Mouse (Mus musculus) liver (tissue): ENCODE measurements around the gene Pycr1.

Experiments
- DNase-seq: peaks from one replicate; pipeline ENCODE4 v3.0.0-alpha.2; 2020; ENCODE audit warnings: mixed read lengths

The Pycr1 gene

GRCm38 (mm10) chr11:120625152-120625775 lies 18.3 kb downstream of the Pycr1 start, which contains the start of gene Sirt7:
Sirt7 (minus strand) TSS chr11:120625240.
- DNase-seq = no peak

- DNase-seq = peak; percentile 89
These were observed 18.9 kb downstream of the Pycr1 start for GRCm38 (mm10) chr11:120624680-120625111.

- DNase-seq = peak; percentile 85
These were observed 19.4 kb downstream of the Pycr1 start for GRCm38 (mm10) chr11:120623961-120624679.

- no peak for DNase-seq
These were observed 20.8 kb downstream of the Pycr1 start for GRCm38 (mm10) chr11:120622805-120623204.

- DNase-seq = no peak
These were observed 23.4 kb downstream of the Pycr1 start for GRCm38 (mm10) chr11:120620195-120620594.

- no peak for DNase-seq
These were observed 24.7 kb downstream of the Pycr1 start for GRCm38 (mm10) chr11:120618619-120619535.

- DNase-seq = peak; percentile 97
These were observed 26.0 kb downstream of the Pycr1 start, which contains the start of gene Pcyt2 for GRCm38 (mm10) chr11:120617519-120618112. Pcyt2 (minus strand) TSS chr11:120617936.

GRCm38 (mm10) chr11:120616617-120617294 lies 26.8 kb downstream of the Pycr1 start:
- DNase-seq = peak; percentile 48

GRCm38 (mm10) chr11:120615606-120616203 lies 27.9 kb downstream of the Pycr1 start:
- no peak for DNase-seq

- DNase-seq = no peak
These were observed 28.4 kb downstream of the Pycr1 start for GRCm38 (mm10) chr11:120615167-120615566.

- no peak for DNase-seq
These were observed 29.6 kb downstream of the Pycr1 start for GRCm38 (mm10) chr11:120613976-120614375.

- no peak for DNase-seq
These were observed 30.0 kb downstream of the Pycr1 start for GRCm38 (mm10) chr11:120613481-120613972.

- peak; percentile 80 for DNase-seq
These were observed 30.8 kb downstream of the Pycr1 start for GRCm38 (mm10) chr11:120612763-120613162.

GRCm38 (mm10) chr11:120610477-120611046 lies 33.0 kb downstream of the Pycr1 start:
- DNase-seq = no peak

- peak; percentile 63 for DNase-seq
These were observed 34.3 kb downstream of the Pycr1 start for GRCm38 (mm10) chr11:120609250-120609649.

- DNase-seq = no peak
These were observed 35.1 kb downstream of the Pycr1 start, which contains the start of gene Npb for GRCm38 (mm10) chr11:120608241-120609034. Npb (plus strand) TSS chr11:120608477.

GRCm38 (mm10) chr11:120606764-120607163 lies 36.8 kb downstream of the Pycr1 start:
- no peak for DNase-seq

- DNase-seq = no peak
These were observed 37.9 kb downstream of the Pycr1 start for GRCm38 (mm10) chr11:120605667-120606066.

- DNase-seq = peak; percentile 62
These were observed 40.0 kb downstream of the Pycr1 start for GRCm38 (mm10) chr11:120603545-120603944.

- DNase-seq = no peak
These were observed 42.9 kb downstream of the Pycr1 start for GRCm38 (mm10) chr11:120600716-120601115.
